Mouse (Mus musculus): Measurements from ENCODE around the gene Birc2.
"Not testable (repeated sequence)": the region's sequence is repeated elsewhere in the genome, so short reads cannot be mapped to it uniquely, and the experiment has no call there.

Gene Birc2

DNA sequence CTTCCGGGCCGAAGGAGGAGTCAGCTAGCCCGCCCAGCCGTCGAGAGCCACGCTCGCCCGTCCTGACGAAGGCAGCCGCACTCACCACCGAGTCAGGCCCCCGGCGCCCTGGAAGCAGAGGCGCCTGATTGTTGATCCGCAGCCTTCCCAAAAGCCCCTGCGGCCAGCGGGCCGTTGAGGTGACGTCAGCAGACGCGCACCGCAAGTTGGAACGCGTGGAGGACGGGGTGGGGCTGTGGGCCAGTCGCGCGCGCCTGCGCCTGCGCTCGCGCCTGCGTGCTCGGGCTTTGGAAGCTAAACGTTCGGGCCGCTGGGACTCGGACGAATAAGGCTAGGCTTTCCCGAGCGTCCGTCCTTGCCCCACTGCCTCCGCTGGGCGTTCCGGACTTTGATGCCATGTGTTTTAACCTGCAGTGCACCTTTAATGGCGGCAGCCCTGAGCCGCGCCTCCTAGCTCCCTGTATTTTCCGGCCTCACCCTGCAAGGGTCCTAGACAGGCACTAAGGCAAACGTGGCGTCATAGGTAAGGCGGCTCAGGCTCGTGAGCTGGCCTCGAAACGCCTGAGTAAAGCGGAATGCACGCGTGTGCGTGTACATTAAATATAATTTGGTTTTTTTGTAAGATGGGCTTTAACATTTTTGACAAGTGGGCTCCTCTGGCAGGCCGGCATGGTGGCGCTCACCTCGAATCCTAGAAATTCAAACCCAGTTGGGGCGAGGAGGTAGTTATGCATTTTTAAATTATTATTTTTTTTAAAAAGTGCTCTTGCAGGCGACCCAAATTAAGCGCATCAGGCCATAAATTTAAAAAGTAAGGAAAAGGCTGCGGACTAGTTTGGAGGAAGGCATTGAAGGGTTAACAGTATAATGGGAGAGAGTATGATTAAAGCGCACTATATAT is at the start of gene Birc2:
Gene Birc2 (minus strand): TSS at position 160 of the 901 bp plus-strand sequence.
- peak; percentile 90 to 96 for DNase-seq (ENCODE audit: low spot score in 2 of 2)

DNA sequence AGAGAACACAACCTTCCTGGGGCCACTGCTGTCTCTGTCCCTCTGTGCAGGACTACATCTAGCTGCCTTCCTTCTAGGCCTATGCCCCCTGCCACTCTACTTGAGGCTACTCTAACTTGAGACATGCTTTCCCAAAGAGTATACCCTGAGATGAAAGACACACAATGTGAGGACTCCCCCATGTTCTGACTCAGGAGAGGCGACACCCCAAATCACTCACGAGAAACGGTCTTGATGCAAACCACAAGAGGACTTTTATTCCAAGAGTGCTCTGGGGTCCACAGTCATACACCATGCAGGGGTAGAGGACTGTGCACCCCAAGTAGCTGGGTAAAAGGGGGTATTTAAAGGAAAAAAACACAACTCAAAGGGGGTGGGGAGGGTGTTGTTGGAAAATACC is 47.5 kb upstream of the Birc2 start:
- DNase-seq (ENCODE audit: low spot score in 2 of 2): no peak

DNA sequence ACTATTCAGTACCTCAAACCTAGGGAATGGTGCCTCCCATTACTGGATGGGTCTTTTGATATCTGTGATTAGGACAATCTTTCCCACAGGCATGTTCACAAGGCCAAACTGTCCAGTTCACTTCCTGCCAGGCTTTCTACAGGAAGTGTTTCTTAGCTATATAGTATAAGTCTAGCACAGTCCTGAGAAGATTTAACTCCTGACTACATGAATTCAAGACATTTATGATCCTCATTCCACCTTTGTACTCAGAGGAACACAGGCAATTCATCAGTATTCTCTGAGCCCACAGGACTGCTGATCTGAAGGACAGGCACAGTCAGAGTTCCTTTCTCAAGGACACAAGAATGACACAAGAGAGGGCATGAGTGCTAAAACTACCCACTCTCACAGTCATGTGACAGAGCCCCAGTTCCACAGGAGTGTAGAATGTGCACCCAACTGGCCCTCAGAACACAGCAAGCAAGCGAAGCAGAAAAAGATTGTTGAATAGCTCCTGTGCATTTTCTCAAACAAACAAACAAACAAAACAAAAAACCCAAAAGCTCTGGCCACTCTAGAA is 45.5 kb upstream of the Birc2 start:
- no peak for DNase-seq (ENCODE audit: low spot score in 2 of 2)

DNA sequence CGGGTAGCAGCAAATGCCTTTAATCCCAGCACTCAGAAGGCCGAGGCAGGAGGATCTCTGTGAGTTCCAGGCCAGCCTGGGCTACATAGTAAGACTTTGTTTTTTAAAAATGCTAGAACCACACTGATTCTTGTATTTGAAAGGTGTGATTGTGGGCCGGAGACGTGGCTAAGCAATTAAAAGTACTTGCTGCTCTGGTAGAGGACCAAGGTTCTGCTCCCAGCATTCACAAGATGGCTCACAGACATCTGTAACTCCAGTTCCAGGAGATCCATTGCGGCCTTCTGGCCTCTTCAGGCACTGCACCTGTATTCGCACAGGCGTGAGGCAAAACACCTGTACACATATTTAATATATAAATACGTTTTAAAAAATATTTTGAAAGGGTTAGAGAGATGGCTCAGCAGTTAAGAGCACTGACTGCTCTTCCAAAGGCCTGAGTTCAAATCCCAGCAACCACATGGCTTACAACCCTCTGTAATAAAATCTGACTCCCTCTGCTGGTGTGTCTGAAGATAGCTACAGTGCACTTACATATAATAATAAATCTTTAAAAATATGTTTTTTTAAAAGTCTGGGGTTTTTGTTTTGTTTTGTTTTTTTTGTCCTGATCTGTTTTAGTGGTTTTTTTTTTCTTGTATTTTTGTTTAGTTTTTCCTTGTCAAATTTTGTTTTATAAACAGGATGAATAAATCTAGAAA is 36.8 kb upstream of the Birc2 start:
- DNase-seq (ENCODE audit: low spot score in 2 of 2): no peak

DNA sequence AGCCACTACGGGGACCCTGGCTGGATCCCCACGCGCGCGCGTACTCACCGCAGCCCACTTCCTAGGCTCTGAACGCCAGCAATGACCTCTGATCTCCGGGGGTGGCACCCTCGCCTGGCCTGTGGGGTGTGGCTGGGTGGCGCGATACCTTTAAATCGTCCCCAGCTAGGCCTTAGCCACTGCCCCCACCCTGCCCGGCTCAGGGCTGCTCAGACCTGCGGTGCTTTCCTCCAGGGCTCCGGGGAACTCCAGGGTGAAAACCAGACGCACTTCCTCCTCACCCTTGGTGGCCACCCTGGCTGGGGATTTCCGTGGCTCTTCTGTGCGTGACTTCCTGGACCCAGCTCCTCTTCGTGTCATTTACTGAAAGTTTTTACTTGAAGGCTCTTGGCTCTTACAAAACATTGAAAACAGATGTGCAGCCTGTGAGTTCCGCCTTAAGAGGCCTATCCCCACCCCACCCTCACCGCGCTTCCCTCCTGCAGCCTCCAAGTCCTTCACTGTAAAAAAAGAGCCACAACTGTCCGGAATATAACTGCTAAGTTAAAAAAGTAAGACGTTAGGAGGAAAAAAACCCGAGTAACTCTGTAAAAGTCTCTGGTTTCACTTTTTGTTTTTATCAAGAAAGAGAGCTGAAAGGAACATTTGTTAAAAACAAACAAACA is 36.0 kb upstream of the Birc2 start, which contains the start of gene Birc3:
Gene Birc3 (minus strand): TSS at position 412 of the 665 bp plus-strand sequence.
- DNase-seq (ENCODE audit: low spot score in 2 of 2): peak; percentile 75 to 77

DNA sequence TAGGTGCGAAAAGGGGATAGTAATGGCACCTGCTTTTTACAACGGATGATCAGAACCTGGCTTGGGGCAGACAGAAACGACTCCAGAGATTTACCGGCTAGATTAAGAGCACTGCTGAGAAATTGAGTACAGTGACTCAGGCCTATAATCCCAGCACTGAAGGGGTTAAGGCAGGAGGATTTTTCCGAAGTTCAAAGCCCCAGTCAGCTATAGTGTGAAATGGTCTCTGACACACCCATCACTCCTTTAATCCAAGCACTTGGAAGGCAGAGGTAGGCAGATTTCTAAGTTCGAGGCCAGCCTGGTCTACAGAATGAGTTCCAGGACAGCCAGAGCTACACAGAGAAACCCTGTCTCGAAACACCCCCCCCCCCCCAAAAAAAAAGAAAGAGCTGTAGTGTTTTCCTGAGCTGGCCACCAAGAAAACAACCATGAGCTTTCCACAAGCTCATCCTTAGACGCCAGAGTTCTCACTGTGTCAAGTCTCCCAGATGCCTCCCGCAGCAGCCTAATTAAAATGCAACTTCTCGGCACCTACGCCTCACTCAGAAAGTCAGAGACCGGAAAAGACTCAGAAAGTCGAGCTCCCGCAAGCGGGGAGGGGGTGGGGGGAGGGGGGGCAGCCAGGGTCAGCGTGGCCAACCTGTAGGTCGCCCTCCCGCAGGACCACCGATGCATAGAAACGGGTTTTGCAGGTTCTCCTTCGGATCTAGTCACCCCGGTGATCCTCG is 35.3 kb upstream of the Birc2 start:
- no peak for DNase-seq (ENCODE audit: low spot score in 2 of 2)

DNA sequence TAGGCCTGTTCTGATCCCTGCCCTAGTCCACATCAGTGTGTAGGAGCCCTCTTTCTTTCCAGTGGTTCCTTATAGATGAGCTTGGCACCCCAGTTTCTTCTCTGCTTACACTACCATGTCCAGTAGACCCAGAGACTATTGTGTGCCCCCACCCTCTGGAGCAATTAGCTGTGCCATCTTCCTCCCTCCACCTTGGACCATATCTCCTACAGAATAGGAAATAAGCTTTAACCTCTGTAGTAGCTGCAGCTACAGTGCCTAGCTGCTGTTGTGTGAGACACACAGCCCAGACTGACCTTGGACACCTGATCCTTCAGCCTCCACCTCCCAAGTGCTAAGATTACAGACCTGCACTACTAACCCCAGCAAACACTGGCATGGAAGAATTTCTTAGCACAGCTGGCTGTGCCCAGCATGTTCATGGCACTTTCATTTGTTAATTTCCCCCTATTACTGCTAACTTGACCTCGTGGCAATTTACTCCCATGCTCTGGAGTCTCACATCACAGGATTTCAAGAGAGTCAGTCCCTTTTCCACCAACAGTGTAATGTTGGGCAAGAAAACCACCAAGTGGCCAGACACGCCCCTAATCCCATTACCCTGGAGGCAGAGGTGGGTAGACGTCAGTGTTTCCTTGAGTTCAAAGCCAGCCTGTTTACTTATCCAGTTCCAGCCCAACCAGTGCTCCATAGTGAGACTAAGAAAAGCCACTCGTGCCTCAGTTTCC is 34.6 kb upstream of the Birc2 start:
- DNase-seq (ENCODE audit: low spot score in 2 of 2): no peak

DNA sequence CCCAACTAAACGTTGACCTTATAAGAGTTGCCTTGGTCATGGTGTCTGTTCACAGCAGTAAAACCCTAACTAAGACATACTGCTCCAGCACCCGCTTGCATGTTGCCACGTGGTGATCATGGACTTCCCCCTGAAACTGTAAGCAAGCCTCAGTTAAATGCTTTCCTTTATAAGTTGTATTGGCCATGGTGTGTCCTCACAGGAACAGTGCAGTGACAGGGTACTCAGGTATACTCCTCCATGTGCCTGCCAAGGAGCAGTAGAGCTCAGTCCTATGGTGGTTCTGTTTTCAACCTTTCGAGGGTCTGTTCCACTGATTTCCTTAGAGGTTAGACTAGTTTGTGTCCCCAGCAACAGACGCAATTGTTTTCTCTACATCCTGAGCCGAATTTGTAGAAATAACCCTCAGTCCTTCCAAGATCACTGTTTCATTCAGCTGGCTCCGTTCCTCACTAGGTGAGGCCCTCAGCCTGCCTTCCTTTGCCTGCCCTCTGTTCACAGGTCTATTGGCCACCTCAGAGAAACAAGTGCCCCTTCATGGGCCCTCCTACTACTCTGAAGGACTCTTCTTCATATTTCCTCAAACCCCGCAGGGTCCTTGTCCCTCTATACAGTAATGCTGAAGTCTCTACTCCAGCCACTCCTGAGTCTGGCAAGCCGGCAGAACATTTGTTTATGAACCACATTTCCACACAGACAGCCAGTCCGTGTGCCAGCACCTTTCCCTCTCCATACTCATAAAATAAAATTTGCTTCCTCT is 33.9 kb upstream of the Birc2 start:
- no peak for DNase-seq (ENCODE audit: low spot score in 2 of 2)

DNA sequence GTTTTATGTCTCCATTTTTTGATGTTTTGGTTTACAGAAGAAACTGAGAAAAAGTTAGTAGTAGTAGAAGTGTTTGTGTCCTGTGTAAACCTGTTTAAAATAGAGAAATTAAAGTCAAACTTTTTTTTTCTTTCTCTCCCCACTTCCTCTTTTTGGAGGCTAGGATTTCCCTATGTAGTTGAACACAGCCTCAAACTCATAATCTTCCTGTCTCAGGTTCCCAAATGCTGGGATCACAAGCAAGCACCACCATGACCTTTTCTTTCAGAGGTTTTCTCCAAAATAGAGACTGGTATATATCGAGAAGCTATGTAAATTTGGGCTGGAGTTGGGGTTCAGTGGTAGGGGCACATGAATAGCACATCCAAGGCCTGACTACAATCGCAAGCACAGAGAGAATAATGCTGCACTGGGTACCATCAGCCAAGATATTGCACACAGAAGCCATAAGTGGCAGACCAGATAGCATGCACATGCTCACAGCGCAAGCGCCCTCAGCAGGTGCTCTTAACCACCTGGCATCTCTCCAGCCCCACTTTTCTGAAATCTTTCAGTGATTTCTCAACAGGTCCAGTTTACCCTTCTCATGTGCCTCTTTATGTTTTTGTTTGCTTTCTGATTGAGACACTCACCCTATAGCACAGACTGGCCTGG is 32.1 kb upstream of the Birc2 start:
- DNase-seq (ENCODE audit: low spot score in 2 of 2): peak in 1 of 2 experiments; percentile 17

DNA sequence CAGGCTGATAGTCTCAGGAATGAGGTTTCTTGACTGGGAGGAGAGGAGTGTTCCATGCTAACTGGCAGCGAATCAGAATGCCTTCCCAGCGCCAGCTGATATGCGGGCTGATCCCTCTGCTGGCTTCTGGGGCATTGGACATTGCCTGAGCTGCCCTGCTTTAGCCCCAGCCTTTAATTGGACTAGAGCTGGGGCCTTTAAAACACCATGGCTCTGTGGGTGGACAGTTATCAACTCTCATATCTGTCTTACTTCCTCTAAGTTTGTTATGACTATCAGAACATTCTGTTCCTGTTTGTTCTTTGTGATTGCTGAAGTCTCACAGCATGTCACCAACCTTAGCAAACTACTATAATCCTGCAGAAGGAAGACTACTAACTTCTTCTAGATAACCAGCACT is 31.1 kb upstream of the Birc2 start:
- DNase-seq (ENCODE audit: low spot score in 2 of 2): no peak

DNA sequence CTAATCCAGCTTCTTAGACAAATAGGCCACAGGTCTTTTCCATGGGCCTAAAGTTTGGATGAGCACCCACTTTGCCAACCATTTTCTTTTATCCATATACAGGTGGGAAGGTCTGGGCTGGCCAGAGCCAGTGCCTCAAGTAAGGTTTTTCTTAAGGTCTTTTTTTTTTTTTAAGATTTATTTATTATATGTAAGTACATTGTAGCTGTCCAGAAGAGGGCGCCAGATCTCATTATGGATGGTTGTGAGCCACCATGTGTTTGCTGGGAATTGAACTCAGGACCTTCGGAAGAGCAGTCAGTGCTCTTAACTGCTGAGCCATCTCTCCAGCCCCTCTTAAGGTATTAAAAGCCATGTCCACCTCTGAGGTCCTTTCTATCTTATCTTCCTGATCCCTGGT is 30.1 kb upstream of the Birc2 start:
- DNase-seq (ENCODE audit: low spot score in 2 of 2): not testable (repeated sequence)

DNA sequence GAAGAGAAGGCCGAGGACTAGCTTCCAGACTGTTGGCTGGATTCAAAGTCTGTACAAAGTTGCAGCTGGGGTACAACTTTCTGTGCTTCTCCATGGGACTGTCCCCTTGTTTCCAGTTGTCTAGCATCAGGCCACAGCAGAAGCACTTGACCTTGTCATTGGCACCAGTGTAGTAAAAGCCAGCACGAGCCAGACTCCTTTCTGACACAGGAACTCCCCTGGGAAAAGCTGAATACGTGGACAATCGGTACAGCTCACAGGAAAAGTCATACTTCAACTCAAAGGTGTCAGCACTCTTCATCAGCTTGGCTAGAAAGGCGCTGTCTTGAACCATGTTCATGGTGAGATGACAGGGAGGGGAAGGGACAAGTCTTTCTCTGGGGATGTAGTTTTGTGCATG is 24.1 kb upstream of the Birc2 start:
- no peak for DNase-seq (ENCODE audit: low spot score in 2 of 2)

DNA sequence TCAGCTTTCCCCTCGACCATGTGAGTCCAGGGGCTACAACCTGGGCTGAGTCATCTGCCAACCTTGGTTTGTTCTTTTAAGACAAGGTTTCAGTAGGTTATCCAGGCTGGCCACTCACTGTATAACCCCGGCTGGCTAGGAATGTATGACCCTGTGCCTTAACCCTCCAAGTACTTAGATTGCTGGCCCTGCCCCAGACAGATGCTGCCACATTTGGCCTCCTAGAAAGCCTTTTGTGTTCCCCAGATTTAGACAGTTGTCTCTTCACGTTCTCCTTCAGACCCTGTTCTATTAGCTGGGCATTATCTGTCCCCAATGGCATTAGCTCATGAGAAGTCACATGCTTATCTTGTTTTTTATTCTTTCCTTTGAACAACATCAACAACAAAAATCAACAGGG is 19.0 kb upstream of the Birc2 start:
- DNase-seq (ENCODE audit: low spot score in 2 of 2): no peak

DNA sequence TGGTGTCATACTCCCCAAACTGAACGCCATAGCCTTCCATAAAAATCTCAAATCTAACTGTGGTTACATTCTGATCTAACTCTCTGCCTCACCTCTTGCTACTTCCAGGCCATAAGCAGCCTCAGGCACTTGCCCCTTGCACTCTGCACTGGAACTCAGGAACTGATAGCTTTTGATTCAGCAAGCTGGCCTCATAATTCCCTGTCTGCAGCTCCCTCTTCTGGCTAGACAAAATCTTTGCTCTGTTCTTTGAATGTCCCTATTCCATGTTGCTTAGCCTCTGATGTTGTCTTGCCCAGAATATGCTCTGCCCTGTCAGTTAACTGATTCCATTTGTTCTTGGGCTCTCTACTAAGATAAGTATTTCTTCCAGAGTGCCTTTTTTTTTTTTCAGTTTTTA is 18.5 kb upstream of the Birc2 start:
- peak in 1 of 2 experiments; percentile 21 for DNase-seq (ENCODE audit: low spot score in 2 of 2)

DNA sequence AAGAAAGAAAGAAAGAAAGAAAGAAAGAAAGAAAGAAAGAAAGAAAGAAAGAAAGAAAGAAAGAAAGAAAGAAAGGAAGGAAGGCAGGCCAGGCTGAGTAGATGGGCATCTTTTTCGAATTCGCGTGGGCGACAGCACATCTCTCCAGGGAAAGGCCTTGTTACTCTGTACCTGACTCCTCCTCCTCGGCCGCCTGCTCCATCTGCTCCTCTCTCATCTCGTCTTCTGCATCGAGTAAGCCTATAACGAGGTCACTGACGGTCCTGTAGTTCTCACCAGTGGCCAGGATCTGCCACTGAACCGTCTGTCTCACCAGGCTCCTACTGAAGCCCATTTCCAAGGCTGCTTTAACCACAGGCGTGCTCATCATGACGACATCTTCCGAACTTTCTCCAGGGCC is 17.3 kb upstream of the Birc2 start:
- DNase-seq (ENCODE audit: low spot score in 2 of 2): not testable (repeated sequence)

DNA sequence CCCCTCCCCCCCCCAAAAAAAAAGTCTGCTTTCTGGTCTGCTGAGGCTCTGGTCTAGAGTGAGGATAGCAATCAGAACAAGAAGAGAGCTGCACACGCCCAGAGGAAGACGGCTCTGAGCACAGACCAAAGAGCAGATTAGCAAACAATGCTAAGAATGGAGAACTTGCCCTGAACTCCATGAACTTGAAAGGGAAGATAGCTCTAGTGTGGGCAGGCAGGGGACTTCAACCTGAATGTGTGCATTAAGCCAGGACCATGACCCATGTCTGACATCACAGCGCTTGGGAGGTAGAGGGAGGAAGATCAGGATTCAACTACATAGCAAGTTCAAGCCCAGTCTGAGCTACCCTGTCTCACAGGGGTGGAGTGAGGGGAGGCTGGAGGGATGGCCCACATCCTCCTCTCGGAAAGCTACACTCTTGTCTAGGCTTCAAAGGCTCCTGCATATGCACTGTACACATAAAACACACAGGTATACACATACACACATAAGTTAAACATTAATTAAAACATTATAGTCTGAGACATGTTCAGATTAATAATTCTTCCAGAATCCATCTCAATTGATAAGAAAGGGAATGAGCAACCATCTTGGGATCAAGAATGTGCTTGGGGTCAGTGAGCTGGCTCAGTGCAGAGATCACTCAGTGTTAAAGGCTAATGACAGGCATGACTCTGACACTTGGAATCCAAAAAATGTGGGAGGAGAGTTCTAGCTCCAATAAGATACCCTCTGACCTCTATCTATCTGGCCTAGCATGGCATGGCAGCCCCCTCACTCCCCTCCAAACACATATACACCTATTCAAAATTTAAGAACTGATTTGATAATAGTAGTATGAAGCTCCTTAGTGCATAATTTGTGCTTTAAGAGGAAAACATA is 15.7 kb upstream of the Birc2 start:
- no peak for DNase-seq (ENCODE audit: low spot score in 2 of 2)

DNA sequence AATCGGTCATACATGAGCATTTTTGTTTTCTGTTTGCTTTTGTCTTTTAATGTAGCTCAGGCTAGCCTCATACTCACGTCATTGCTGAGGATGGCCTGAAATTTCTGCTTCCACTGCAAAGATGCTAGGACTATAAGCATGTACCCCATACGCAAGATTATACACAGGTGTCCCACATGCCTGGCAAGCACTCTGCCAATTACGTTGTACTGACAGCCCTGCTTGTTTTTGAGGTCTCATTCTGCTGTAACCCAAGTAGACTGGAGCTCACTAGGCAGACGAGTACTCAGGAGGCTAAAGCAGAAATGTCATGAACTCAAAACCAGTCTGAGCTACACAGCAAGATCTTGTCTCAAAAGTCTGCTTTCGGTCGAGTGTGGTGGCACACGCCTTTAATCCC is 15.0 kb upstream of the Birc2 start:
- DNase-seq (ENCODE audit: low spot score in 2 of 2): no peak

DNA sequence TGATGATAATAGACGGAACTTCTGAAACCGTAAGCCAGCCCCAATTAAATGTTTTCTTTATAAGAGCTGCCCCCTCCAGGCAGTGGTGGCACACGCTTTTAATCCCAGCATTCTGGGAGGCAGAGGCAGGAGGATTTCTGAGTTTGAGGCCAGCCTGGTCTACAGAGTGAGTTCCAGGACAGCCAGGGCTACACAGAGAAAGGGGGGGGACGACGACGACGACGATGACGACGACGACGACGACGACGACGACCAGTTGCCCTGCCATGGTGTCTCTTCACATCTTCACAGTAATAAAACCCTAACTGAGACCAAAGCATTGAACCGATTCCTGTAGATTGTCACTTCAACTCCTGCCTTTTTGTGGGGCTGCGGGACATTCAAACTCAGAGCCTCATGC is 11.3 kb upstream of the Birc2 start:
- no peak for DNase-seq (ENCODE audit: low spot score in 2 of 2)

Data from urinary bladder, postnatal 36 days (tissue).